In genomic region chr2:22752492-22752891, GRCm38 (mm10) we compare ENCODE assay signal across 21 mouse cellular contexts. TPM values are rescaled to one million over a fixed set of nuclear protein-coding genes. Genes with fewer than 3 reads are reported as not detected.
A peak's percentile ranks its signal among the peaks of the same experiment; 100 is the strongest.
DNase-seq lines count a peak whose midpoint lies in the region; ATAC-seq and TF ChIP-seq lines count a peak whose summit lies in the region.
"Had no signal": no experiment of that assay in that cellular context is flagged by ENCODE, and none has a peak within 500 bp of the region (broad histone marks: within the 10 kb centered on the region; RNA-seq: fewer than 3 reads in every experiment).

No protein-coding gene starts in this region.

- 88% methylated on average over 4 of the region's 4 CpGs for WGBS in hindbrain, embryonic 12.5 days

- peaks cover 29% of the 10 kb centered on the region for H3K4me1 ChIP-seq in bone marrow macrophage, adult 2 months (ENCODE audit: control insufficient read depth, insufficient read depth, low read length)
- no peaks in the 10 kb centered on the region for H3K4me1 ChIP-seq in hindbrain, embryonic 12.5 days
- H3K4me1 ChIP-seq: embryonic facial prominence, embryonic 12.5 days; forebrain, embryonic 15.5 days; heart, embryonic 10.5 days; hindbrain, embryonic 10.5 days; hindbrain, embryonic 15.5 days had no signal

- TF ChIP-seq POLR2A in bone marrow macrophage, adult 2 months (IDR thresholded peaks at IDR 0.05; ENCODE audit: borderline replicate concordance, low read depth, low read length): no peak

- H3K9me3 ChIP-seq in hindbrain, embryonic 12.5 days (replicated peaks): no peaks in the 10 kb centered on the region
- H3K9me3 ChIP-seq: embryonic facial prominence, embryonic 12.5 days; forebrain, embryonic 15.5 days; heart, embryonic 10.5 days; hindbrain, embryonic 10.5 days; hindbrain, embryonic 15.5 days had no signal

- TF ChIP-seq CTCF in bone marrow macrophage, adult 2 months (IDR thresholded peaks at IDR 0.05; ENCODE audit: low read depth, low read length): no peak

- H3K4me2 ChIP-seq in hindbrain, embryonic 12.5 days (replicated peaks): no peak overlapping the region
- H3K4me2 ChIP-seq: embryonic facial prominence, embryonic 12.5 days; forebrain, embryonic 15.5 days; hindbrain, embryonic 15.5 days had no signal

- no peaks in the 10 kb centered on the region for H3K36me3 ChIP-seq in hindbrain, embryonic 12.5 days
- H3K36me3 ChIP-seq: embryonic facial prominence, embryonic 12.5 days; forebrain, embryonic 15.5 days; heart, embryonic 10.5 days; hindbrain, embryonic 10.5 days; hindbrain, embryonic 15.5 days had no signal

- H3K27ac ChIP-seq in bone marrow macrophage, adult 2 months (ENCODE audit: insufficient read depth, low read depth, low read length): peak overlapping the region; percentile 79
- no peak overlapping the region for H3K27ac ChIP-seq in hindbrain, embryonic 12.5 days
- H3K27ac ChIP-seq: embryonic facial prominence, embryonic 12.5 days; forebrain, embryonic 15.5 days; heart, embryonic 10.5 days; hindbrain, embryonic 10.5 days; hindbrain, embryonic 15.5 days had no signal

- ATAC-seq in hematopoietic stem cell, adult 5-6 weeks (replicated peaks in 1 of 2; ENCODE audit: insufficient read depth in 1 of 2, low FRiP score in 2 of 2, low TSS enrichment in 1 of 2, low read depth in 1 of 2, poor library complexity in 2 of 2, severe bottlenecking in 2 of 2): peak; percentile 41 to 58; a peak in 3 of 4 replicates
- peak; percentile 32; the same call in 1 of the 2 replicates for ATAC-seq in monocyte, adult 5-6 weeks (replicated peaks; ENCODE audit: insufficient number of reproducible peaks, low FRiP score, low TSS enrichment, poor library complexity, severe bottlenecking)
- ATAC-seq in megakaryocyte-erythroid progenitor cell, adult 5-6 weeks (replicated peaks; ENCODE audit: low FRiP score, low TSS enrichment, poor library complexity, severe bottlenecking): no peak
- no peak for ATAC-seq in hindbrain, embryonic 12.5 days (ENCODE audit: low FRiP score)
- ATAC-seq: activated CD4-positive, CD25-positive, alpha-beta regulatory T cell, adult 4 months; forebrain, embryonic 15.5 days; inflammation-experienced regulatory T-cells, adult 6 months; Patski had no signal

- DNase-seq in heart, adult 11 months: peak; percentile 90
- DNase-seq in heart, postnatal 4 days: no peak
- DNase-seq: adrenal gland, postnatal 14 days; cerebellum, adult 11 months; cerebellum, adult 8-10 months; cerebellum, postnatal 14 days; gastrocnemius, postnatal 10 days; heart, postnatal 10 days had no signal

- H3K27me3 ChIP-seq in hindbrain, embryonic 12.5 days: no peaks in the 10 kb centered on the region
- H3K27me3 ChIP-seq: embryonic facial prominence, embryonic 12.5 days; forebrain, embryonic 15.5 days; hindbrain, embryonic 15.5 days had no signal

- H3K4me3 ChIP-seq in bone marrow macrophage, adult 2 months (ENCODE audit: insufficient read depth, low read length): no peak overlapping the region
- no peak overlapping the region for H3K4me3 ChIP-seq in hindbrain, embryonic 12.5 days
- H3K4me3 ChIP-seq: embryonic facial prominence, embryonic 12.5 days; forebrain, embryonic 15.5 days; heart, embryonic 10.5 days; hindbrain, embryonic 10.5 days; hindbrain, embryonic 15.5 days had no signal

- no peak overlapping the region for H3K9ac ChIP-seq in hindbrain, embryonic 12.5 days
- H3K9ac ChIP-seq: embryonic facial prominence, embryonic 12.5 days; forebrain, embryonic 15.5 days; hindbrain, embryonic 15.5 days had no signal

RNA-seq across cellular contexts. Expression of gene Apbb1ip, which starts 21.4 kb away (rescaled TPM):
- total RNA-seq in heart, postnatal 4 days (2021): 1 to 10 TPM; 2.7 to 2.8 TPM
- polyA plus RNA-seq in bone marrow macrophage, adult 2 months (2012; ENCODE audit: insufficient read depth, insufficient read length, missing spikeins): 171 and 182 TPM in 2 replicates
- total RNA-seq in hematopoietic stem cell, adult 5-6 weeks (2017): 22.7 and 28.1 TPM in 2 replicates
- 58.1 to 181 TPM (median 70.4 TPM) in 3 replicates for total RNA-seq in monocyte, adult 5-6 weeks (2017)
- 128 and 143 TPM in 2 replicates for total RNA-seq in megakaryocyte-erythroid progenitor cell, adult 5-6 weeks (2014; fragmentation: Nextera tagmentation)
- 14.0 and 21.9 TPM in 2 replicates for total RNA-seq in megakaryocyte-erythroid progenitor cell, adult 5-6 weeks (2017)
- 0.65 and 1.7 TPM in 2 replicates for polyA plus RNA-seq in hindbrain, embryonic 12.5 days (2016; fragmentation: Nextera tagmentation; extraction: Ambion mirVana)
- polyA plus RNA-seq: Patski had no signal

Comparison
In these comparisons a context has a peak if more than half of its experiments do, and no peak if none do; other contexts are left out.
1. ATAC-seq: peak in hematopoietic stem cell, adult 5-6 weeks (2 of 2) and monocyte, adult 5-6 weeks (single experiment); none in megakaryocyte-erythroid progenitor cell, adult 5-6 weeks (single experiment) and hindbrain, embryonic 12.5 days (single experiment).